Mouse (Mus musculus) left cerebral cortex, postnatal 25 days (tissue): ENCODE results near the gene Cebpz. TPM values are rescaled to one million over a fixed set of nuclear protein-coding genes. Genes with fewer than 3 reads are reported as not detected.

Experiments used
- DNase-seq, 2 experiments: peaks; one replicate each; pipeline ENCODE4 v3.0.0; 2022; ENCODE audit warnings: low spot score in 2 of 2, mixed read lengths in 1 of 2
- intact Hi-C: fragments of 180-260 bp; cut with DNase I; formaldehyde crosslinking; loops from one replicate; pipeline ENCODE4 v1.15.1; 2025
- total RNA-seq, 2 experiments: library from RNA; stranded (reverse); gene quantifications; 2 replicates each; pipeline ENCODE4 v1.2.3; 2021

Gene Cebpz
- total RNA-seq, 2 experiments from 2014 or later: 30.1 to 31.9 TPM

DNA sequence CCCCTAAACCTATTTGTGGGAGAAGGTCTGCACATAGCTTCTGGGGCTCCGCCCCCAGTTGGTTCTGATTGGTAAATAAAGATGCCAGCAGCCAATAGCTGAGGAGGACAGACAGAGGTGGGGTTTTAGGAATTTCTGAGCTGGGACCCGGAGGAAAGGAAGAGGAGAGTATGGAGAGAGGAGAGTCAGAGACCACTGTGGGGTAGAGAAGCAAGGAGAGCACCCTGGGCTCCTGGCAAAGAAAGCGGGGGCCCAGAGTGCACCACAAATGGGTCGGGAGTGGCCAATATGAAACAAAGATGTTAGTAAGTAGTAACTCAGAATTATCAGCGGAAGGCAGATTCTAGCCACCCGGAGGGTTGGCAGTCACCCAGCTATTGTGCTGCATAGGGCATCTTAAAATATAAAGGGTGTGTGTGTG, 24.0 kb downstream of the Cebpz start:
- intact Hi-C loops: no loop called here

DNA sequence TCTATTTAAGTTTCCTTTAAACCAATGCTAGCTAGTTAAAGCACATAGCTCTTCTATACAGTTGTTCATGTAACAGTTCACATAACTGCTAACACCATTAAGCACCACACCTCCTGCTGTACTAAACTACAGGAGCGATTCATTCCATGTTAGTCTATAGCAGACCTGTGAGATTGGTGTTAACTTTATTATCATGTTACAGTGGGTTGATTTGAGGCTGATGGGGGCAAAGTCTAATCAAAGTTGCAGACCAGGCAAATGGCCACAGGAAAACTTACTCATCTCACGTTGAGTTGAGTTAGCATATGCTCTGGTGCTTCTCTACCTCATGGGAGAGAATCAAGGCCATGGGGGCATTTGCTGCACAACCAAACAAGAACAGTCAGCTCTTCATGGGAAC, 27.5 kb downstream of the Cebpz start:
- DNase-seq: no peak
- intact Hi-C loops: no loop called here

More for the DNA sequence above, 24.0 kb downstream of the Cebpz start:
- DNase-seq: peak in 1 of 2 experiments; percentile 46

DNA sequence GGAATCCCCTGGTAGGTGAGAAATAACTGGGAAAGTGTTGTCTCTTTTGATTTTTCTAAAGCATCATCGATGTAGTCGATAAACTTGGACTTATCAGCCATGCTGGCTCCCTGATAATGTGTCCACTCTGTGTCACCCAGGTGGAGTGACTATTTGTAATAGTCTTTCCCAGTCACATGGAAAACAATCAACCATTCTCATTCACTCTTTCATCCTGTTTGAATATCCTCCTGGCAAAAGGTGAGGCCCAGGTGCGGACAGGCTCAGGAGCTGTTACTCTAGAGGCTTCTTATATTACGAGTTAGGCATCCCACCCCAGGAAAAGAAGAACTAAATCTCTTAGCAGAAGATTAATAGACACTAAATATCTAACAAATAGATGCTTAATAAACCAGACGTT, 30.0 kb downstream of the Cebpz start, which contains the start of gene Sult6b1:
Sult6b1 (minus strand) TSS at position 101 of the 400 bp plus-strand sequence.
- intact Hi-C loops: no loop called here
- no peak for DNase-seq

DNA sequence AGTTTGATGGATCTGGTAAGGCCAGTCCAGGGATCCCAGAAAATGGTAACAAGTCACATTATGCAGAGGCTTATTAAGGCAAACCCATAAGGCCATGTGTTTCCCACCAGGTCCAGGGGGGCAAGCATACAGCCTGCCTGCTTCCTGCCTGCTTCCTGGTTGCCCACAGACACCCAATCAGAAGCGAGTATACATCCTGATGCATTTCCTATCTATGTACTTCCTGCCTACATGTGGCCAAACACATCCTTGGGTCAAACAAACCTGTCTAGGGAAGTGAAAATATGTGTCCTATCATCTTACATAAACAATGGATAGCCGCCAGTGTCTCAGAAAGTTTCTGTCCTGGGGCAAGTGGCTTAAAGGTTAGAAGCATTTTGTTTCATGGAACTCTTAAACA, 33.7 kb downstream of the Cebpz start:
- intact Hi-C loops: no loop called here
- DNase-seq: no peak

DNA sequence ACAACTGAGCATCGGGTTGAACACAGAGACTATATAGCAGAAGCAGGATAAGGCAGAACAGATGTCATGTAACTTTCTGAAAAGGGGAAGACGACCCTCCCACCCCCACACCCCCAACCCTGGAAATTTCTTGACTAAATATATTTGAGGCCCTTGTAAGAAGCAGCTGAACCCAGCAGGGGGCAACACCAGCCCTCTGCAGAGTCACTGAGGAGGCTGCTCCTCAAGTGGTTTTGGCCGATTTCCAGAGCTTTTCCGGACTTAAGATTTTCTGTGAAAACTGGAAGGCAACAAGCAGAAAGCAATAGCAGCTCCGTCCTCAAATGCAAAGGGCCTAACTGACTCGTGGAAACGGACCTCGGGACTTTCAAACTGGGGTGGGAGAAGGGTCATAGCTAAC, 41.5 kb downstream of the Cebpz start:
- peak; percentile 24 to 38 for DNase-seq

DNA sequence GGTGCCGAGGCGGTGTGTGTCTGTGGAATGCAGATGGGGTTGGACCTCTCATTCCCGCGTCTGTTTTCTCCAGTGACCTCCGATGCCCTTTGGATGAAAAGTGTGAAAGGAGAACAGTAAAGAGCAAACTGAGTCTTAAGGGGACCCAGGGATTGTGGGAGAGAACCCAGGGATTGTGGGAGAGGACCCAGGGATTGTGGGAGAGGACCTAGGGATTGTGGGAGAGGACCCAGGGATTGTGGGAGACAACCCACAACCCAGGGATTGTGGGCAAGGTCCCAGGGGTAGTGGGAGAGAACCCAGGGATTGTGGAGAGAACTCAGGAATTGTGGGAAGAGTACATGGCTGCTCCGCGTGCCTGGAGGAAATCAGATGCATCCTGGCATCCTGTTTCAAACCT, 41.9 kb downstream of the Cebpz start:
- no peak for DNase-seq
- intact Hi-C loops: no loop called here

More for the DNA sequence above, 41.5 kb downstream of the Cebpz start:
- intact Hi-C loops: no loop called here

DNA sequence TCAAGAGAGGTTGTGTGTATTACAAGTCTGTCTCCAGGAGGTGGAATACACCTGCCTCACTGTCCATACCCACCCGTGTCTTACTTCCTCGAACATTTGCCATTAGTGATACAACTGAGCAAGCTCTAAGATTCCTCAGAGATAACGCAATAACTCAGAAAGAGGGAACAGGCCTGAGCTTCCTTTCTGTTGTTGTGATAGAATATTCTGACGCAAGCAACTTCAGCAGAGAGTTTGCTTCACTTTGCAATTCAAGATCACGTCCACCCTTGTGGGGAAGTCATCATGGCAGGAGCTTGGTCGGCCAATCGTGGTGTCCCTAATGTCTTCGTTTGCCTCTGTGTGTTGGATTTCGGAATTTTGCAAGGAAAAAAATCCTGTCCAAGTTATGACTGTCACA, 45.8 kb downstream of the Cebpz start:
- intact Hi-C loops: no loop called here
- no peak for DNase-seq

DNA sequence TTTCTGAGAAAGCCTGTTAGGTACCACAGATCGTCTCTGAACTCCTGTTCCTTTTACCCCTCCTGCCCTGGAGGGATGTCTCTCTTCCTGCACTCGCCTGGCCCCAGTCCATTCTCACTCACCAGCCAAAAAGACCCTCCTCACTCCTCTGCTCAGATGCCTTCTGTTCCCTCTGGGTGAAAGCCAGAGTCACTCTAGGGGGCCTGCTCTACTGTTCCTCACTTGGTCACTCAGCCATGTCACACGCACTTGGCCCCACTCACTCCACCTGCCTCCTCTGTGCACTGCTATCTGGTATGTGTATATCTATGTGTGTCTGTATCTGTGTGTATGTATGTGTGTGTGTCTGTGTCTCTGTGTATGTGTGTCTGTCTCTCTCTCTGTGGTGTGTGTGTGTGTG, 47.7 kb downstream of the Cebpz start:
- no peak for DNase-seq
- intact Hi-C loops: no loop called here

DNA sequence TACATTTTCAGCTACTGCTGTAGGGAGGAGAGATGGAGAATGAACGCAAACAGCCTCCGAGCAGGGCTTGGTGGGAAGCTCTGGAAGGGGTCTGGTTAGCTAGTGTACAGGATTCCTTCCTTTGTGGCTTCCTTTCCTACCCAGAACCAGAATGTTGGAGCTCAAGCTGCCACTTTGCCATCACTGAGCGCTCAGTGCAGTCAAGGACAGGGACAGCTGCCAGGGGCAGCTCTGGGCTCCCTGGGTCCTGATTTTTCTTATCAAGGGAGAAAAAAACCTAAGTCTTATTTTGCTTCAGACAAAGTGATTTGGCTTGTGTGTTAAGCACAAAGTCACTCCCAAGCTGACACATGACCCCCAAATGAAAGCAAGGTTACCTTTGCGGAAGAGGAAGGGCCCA, 48.3 kb downstream of the Cebpz start:
- no peak for DNase-seq
- intact Hi-C loops: no loop called here

DNA sequence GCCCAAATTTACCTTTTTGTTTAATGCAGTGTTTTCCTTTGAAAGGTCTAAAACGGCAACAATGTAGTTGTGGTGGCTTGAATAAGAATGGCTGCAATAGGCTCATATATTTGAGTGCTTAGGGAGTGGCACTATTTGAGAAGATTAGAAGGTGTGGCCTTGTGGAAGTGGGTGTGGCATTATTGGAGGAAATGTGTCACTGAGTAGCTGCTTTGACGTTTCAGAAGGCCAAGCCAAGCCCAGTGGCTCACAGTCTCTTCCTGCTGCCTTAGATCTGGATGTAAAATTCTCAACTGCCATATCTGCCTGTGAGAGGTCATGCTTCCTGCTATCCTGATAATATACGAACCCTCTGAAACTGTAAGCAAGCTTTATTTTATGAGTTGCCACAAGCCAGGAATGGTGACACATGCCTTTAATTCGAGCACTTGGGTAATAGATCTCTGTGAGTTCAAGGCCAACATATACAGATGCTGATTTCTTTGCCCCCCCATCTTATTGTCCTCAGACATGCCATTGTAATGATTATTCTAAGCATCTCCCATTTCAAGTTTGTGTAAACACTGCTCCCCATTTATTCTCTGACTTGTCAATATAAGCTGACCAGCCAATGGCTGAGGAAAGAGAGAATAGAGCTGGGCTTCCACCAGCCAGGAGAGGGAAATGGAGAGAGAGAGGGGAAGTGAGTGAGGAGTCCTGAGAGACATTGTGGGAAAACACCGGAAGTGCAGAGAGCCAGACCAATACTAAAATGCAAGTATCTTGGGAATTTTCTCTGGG, 51.4 kb downstream of the Cebpz start:
- intact Hi-C loops: no loop called here
- no peak for DNase-seq

DNA sequence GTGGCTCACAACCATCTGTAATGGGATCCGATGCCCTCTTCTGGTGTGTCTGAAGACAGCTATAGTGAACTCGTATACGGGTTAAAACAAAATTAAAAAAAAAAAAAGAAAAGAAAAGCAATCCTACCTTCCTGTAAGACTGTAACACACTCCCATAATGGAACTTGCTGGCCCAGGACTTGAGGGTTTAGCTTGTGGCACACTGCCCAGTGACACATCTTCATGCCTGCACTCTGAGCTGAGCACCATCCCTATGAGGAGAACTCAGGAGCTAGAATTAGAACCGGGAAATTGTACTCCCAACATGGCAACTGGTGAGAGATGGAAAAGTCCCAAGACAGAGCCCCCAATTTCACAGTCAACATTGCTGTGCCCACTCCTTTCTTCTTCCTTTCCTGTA, 53.6 kb downstream of the Cebpz start:
- intact Hi-C loops: no loop called here
- no peak for DNase-seq

DNA sequence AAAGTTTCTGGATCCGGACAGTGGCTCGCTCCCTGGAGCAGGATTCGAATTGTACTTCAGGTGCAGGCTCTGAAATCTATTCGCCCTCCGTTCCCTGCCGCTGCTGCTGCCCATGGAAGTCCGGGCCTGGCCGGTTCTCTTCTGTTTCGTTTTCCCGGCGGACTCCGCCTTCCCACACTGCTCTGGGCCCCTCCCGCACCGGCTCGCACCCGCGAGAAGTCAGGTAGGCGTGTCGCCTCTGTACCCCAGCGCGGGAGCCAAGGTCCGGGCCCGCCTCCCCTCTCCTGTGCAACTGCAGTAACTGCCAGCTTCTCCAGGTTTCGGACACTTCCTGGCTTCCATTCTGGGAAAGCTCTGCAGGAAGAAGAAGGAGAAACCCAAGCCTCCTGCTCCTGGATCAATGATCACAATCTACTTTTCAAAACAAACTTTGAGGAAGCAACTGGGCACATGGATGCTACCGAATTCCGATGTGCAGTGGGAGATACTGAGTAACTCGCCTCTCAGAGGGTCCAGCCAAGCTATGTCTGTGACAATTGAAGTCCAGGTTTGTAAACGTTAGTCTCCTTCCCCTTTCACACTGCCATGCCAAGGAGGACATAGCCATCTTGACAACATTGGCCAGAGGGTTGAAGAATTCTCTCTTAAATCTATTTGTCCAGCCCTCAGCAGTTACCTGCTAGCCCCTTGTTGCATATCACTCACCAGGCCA, 54.3 kb downstream of the Cebpz start, which contains the start of gene Eif2ak2:
Eif2ak2 (minus strand) TSS at position 173 of the 712 bp plus-strand sequence.
- intact Hi-C loops: no loop called here
- peak; percentile 34 to 49 for DNase-seq

DNA sequence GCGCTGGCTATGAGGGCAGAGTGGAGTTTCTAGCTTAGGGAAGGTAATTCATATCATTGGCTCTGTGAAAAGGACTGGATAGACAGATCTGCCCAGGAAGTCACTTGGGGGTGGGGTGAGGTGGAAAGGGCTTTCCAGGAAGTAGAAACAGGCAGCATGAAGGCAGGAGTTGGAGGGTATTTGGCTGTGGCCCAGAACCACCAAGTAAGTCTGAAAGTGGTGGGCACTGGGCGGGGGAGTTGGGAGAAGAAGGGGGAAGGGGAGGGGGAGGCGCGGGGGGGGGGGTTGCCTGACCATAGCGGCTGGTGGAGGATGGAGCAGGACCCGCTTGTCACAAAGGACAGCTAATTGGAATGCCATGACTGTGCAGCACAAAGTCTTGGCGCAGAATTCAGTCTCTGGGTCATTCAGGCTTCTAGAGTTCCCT, 55.0 kb downstream of the Cebpz start:
- no peak for DNase-seq
- intact Hi-C loops: no loop called here

DNA sequence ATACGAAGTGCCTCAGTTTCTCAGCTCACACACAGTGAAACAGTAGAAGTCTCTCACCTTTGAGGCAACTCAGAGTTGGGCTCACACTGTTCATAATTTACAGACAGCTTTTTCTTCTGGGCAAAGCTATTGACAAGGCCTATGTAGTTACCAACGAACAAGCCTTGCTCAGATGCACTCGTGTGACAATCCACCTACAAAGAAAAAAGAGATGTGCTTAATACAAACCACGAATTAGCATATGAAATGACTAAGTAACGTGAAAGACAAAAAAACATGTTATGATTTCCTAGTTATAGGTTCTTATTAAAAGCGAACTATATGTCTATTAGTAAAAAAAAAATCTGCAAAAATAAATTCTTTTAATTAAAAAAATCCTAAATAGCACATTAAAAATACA, 63.0 kb downstream of the Cebpz start:
- no peak for DNase-seq
- intact Hi-C loops: no loop called here

Other genes with a start within 250 kb of the Cebpz start
- 10 to 100 TPM; 62.9 to 87.9 TPM for gene Strn, start 199.9 kb downstream of the Cebpz start, total RNA-seq
- gene Heatr5b, start 101.7 kb downstream of the Cebpz start, total RNA-seq: 10 to 100 TPM; 53.5 to 56.2 TPM
- gene Gpatch11, start 101.5 kb downstream of the Cebpz start, total RNA-seq: 10 to 100 TPM; 40.9 to 43.0 TPM
- 1 to 10 TPM; 3.5 to 4.5 TPM for gene Eif2ak2, start 54.5 kb downstream of the Cebpz start, total RNA-seq
- gene Sult6b1, start 30.1 kb downstream of the Cebpz start, total RNA-seq: not detected
- 10 to 100 TPM; 29.6 to 32.8 TPM for gene Cebpzos, start 20.6 kb downstream of the Cebpz start, total RNA-seq
- gene Ndufaf7, start 70 bp upstream of the Cebpz start, total RNA-seq: 10 to 100 TPM; 51.0 to 64.2 TPM
- gene Prkd3, start 83.8 kb upstream of the Cebpz start, total RNA-seq: 10 to 100 TPM in 1 of 2 experiments, 1 to 10 TPM in 1; 9.7 to 10.8 TPM
- gene Qpct, start 114.8 kb upstream of the Cebpz start, total RNA-seq: 10 to 100 TPM in 1 of 2 experiments, 1 to 10 TPM in 1; 9.0 to 10.5 TPM